Comparison of ENCODE assay signal across 21 mouse cellular contexts in the genomic region with DNA sequence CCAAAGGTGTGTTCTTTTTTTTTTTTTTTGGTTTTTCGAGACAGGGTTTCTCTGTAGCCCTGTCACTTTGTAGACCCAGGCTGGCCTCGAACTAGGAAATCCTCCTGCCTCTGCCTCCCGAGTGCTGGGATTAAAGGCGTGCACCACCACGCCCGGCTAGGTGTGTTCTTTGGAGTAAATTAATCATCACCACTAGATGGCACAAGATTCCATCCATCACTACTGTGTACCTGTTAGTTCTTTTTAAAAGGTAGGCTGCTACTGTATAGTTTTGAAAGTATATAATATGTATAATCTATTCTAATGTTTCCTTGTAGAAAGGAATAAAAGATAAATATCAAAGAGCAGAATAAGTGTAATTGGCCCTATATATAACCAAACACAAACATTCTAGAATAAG. TPM values are rescaled to one million over a fixed set of nuclear protein-coding genes. Genes with fewer than 3 reads are reported as not detected.
DNase-seq lines count a peak whose midpoint lies in the region; ATAC-seq and TF ChIP-seq lines count a peak whose summit lies in the region.
"Had no signal": no experiment of that assay in that cellular context is flagged by ENCODE, and none has a peak within 500 bp of the region (broad histone marks: within the 10 kb centered on the region; RNA-seq: fewer than 3 reads in every experiment).

No protein-coding gene starts in this region.

- no peaks in the 10 kb centered on the region for H3K27me3 ChIP-seq in hindbrain, postnatal 0 days (ENCODE audit: insufficient read depth, low read length)
- no peaks in the 10 kb centered on the region for H3K27me3 ChIP-seq in hindbrain, embryonic 13.5 days
- no peaks in the 10 kb centered on the region for H3K27me3 ChIP-seq in liver, postnatal 0 days (ENCODE audit: insufficient read depth, low read length)
- H3K27me3 ChIP-seq in liver, embryonic 12.5 days (replicated peaks) = no peaks in the 10 kb centered on the region
- H3K27me3 ChIP-seq: embryonic facial prominence, embryonic 15.5 days; heart, embryonic 12.5 days; megakaryocyte, embryonic 14.5 days; neural tube, embryonic 12.5 days had no signal

- H3K4me1 ChIP-seq in hindbrain, postnatal 0 days (ENCODE audit: insufficient read depth, low read length) = no peaks in the 10 kb centered on the region
- H3K4me1 ChIP-seq in hindbrain, embryonic 13.5 days (replicated peaks) = 0 out of 2 replicates have a peak, but pooled peaks cover 8% of the 10 kb centered on the region
- no peaks in the 10 kb centered on the region for H3K4me1 ChIP-seq in liver, postnatal 0 days (ENCODE audit: insufficient read depth)
- H3K4me1 ChIP-seq in liver, embryonic 12.5 days = peaks cover 19% of the 10 kb centered on the region
- no peaks in the 10 kb centered on the region for H3K4me1 ChIP-seq in cortical plate, adult 2 months (ENCODE audit: control insufficient read depth, insufficient read depth, low read length)
- H3K4me1 ChIP-seq: embryonic facial prominence, embryonic 15.5 days; neural tube, embryonic 12.5 days had no signal

- ATAC-seq in hindbrain, postnatal 0 days = no peak
- ATAC-seq in hindbrain, embryonic 13.5 days (ENCODE audit: low FRiP score) = no peak
- ATAC-seq in liver, postnatal 0 days = no peak
- ATAC-seq in liver, embryonic 12.5 days = no peak
- ATAC-seq: inflammation-experienced regulatory T-cells, adult 6 months had no signal

- no peak overlapping the region for H3K4me2 ChIP-seq in hindbrain, postnatal 0 days (ENCODE audit: low read depth, low read length)
- no peak overlapping the region for H3K4me2 ChIP-seq in hindbrain, embryonic 13.5 days
- H3K4me2 ChIP-seq in liver, postnatal 0 days (ENCODE audit: low read depth, low read length) = no peak overlapping the region
- H3K4me2 ChIP-seq in liver, embryonic 12.5 days = no peak overlapping the region
- H3K4me2 ChIP-seq: embryonic facial prominence, embryonic 15.5 days; heart, embryonic 12.5 days; lung, embryonic 14.5 days; neural tube, embryonic 12.5 days had no signal

- TF ChIP-seq POLR2A in cortical plate, adult 2 months (IDR thresholded peaks at IDR 0.05; ENCODE audit: extremely low read depth, insufficient read depth, low read length) = no peak

- no peaks in the 10 kb centered on the region for H3K36me3 ChIP-seq in hindbrain, postnatal 0 days (ENCODE audit: insufficient read depth, low read length)
- no peaks in the 10 kb centered on the region for H3K36me3 ChIP-seq in hindbrain, embryonic 13.5 days
- H3K36me3 ChIP-seq in liver, postnatal 0 days (replicated peaks; ENCODE audit: insufficient read depth, low read length) = no peaks in the 10 kb centered on the region
- peaks cover 3% of the 10 kb centered on the region; the same call in 1 of the 2 replicates for H3K36me3 ChIP-seq in liver, embryonic 12.5 days
- H3K36me3 ChIP-seq: embryonic facial prominence, embryonic 15.5 days; heart, embryonic 12.5 days; neural tube, embryonic 12.5 days had no signal

- TF ChIP-seq EP300 in liver, postnatal 0 days (IDR thresholded peaks at IDR 0.05; ENCODE audit: low read depth) = no peak

- no peaks in the 10 kb centered on the region for H3K9me3 ChIP-seq in hindbrain, postnatal 0 days (ENCODE audit: low read length)
- no peaks in the 10 kb centered on the region for H3K9me3 ChIP-seq in hindbrain, embryonic 13.5 days
- no peaks in the 10 kb centered on the region for H3K9me3 ChIP-seq in liver, postnatal 0 days (ENCODE audit: low read length)
- H3K9me3 ChIP-seq in liver, embryonic 12.5 days (replicated peaks) = no peaks in the 10 kb centered on the region
- H3K9me3 ChIP-seq: embryonic facial prominence, embryonic 15.5 days; heart, embryonic 12.5 days; megakaryocyte, embryonic 14.5 days; neural tube, embryonic 12.5 days had no signal

- no peak overlapping the region for H3K4me3 ChIP-seq in hindbrain, postnatal 0 days (ENCODE audit: low read length)
- H3K4me3 ChIP-seq in hindbrain, embryonic 13.5 days = no peak overlapping the region
- no peak overlapping the region for H3K4me3 ChIP-seq in liver, postnatal 0 days (ENCODE audit: low read depth, low read length)
- H3K4me3 ChIP-seq in liver, embryonic 12.5 days = no peak overlapping the region
- H3K4me3 ChIP-seq in cortical plate, adult 2 months (ENCODE audit: insufficient read depth, low read length) = no peak overlapping the region
- H3K4me3 ChIP-seq: embryonic facial prominence, embryonic 15.5 days; heart, embryonic 12.5 days; megakaryocyte, embryonic 14.5 days; neural tube, embryonic 12.5 days had no signal

- H3K27ac ChIP-seq in hindbrain, postnatal 0 days = no peak overlapping the region
- no peak overlapping the region for H3K27ac ChIP-seq in hindbrain, embryonic 13.5 days
- H3K27ac ChIP-seq in liver, postnatal 0 days (ENCODE audit: low read depth) = no peak overlapping the region
- no peak overlapping the region for H3K27ac ChIP-seq in liver, embryonic 12.5 days
- H3K27ac ChIP-seq in cortical plate, adult 2 months (ENCODE audit: insufficient read depth, low read length) = no peak overlapping the region
- H3K27ac ChIP-seq: embryonic facial prominence, embryonic 15.5 days; neural tube, embryonic 12.5 days had no signal

- peak; percentile 27 for TF ChIP-seq CTCF in hindbrain, postnatal 0 days (IDR thresholded peaks at IDR 0.05; ENCODE audit: low read depth)
- peak; percentile 39; the same call in 1 of the 2 replicates for TF ChIP-seq CTCF in liver, postnatal 0 days (IDR thresholded peaks at IDR 0.05; ENCODE audit: low read depth)
- TF ChIP-seq CTCF in cortical plate, adult 2 months (IDR thresholded peaks at IDR 0.05; ENCODE audit: extremely low read depth, insufficient read depth, low read length) = 0 out of 2 replicates have a peak, but pooled peaks have one; percentile 11

- DNase-seq in hindbrain, postnatal 0 days (ENCODE audit: low spot score) = no peak
- no peak for DNase-seq in liver, postnatal 0 days
- DNase-seq in ES-CJ7 (ENCODE audit: low read depth, low spot score) = peak; percentile 39
- DNase-seq in urinary bladder, postnatal 14 days (ENCODE audit: low spot score) = no peak
- no peak for DNase-seq in right cerebral cortex, postnatal 4 days
- DNase-seq: cerebellum, adult 9-11 months; embryo, embryonic 11 days; gastrocnemius, postnatal 25 days; heart, postnatal 4 days; kidney, postnatal 25 days; lung, embryonic 14.5 days; thymus, postnatal 36 days had no signal

- H3K9ac ChIP-seq in hindbrain, postnatal 0 days (replicated peaks; ENCODE audit: low read length) = no peak overlapping the region
- no peak overlapping the region for H3K9ac ChIP-seq in hindbrain, embryonic 13.5 days
- H3K9ac ChIP-seq in liver, postnatal 0 days (replicated peaks) = no peak overlapping the region
- no peak overlapping the region for H3K9ac ChIP-seq in liver, embryonic 12.5 days
- H3K9ac ChIP-seq: embryonic facial prominence, embryonic 15.5 days; heart, embryonic 12.5 days; lung, embryonic 14.5 days; neural tube, embryonic 12.5 days had no signal

- 93% methylated on average over 6 of the region's 6 CpGs for WGBS in hindbrain, postnatal 0 days
- 91% methylated on average over 6 of the region's 6 CpGs for WGBS in hindbrain, embryonic 13.5 days
- WGBS in liver, postnatal 0 days (ENCODE audit: insufficient replicate concordance) = 79% methylated on average over 6 of the region's 6 CpGs
- 80% methylated on average over 6 of the region's 6 CpGs for WGBS in liver, embryonic 12.5 days (ENCODE audit: insufficient replicate concordance)

RNA-seq across cellular contexts. Expression of gene Slc12a3, which starts 50.7 kb away (rescaled TPM):
- total RNA-seq in hindbrain, postnatal 0 days (2014; rRNA removed) = 0.05 TPM in 1 of 2 replicates, not detected in the other
- 0.06 and 0.21 TPM in 2 replicates for polyA plus RNA-seq in hindbrain, postnatal 0 days (2015; fragmentation: Nextera tagmentation; extraction: Ambion mirVana)
- polyA plus RNA-seq in hindbrain, embryonic 13.5 days (2015; fragmentation: Nextera tagmentation; extraction: Ambion mirVana) = 0.14 and 0.19 TPM in 2 replicates
- polyA plus RNA-seq in liver, postnatal 0 days (2015; fragmentation: Nextera tagmentation; extraction: Ambion mirVana) = 0.99 and 1.4 TPM in 2 replicates
- not detected in 2 replicates for polyA plus RNA-seq in liver, embryonic 12.5 days (2016; fragmentation: Nextera tagmentation; extraction: Ambion mirVana)
- polyA plus RNA-seq in cortical plate, adult 2 months (2012; rRNA removed) = 0.66 and 1.0 TPM in 2 replicates
- total RNA-seq: gastrocnemius, postnatal 25 days had no signal
- polyA plus RNA-seq: forebrain, embryonic 11.5 days; lung, embryonic 14.5 days had no signal
